Mouse (Mus musculus) midbrain, embryonic 15.5 days (tissue): Measurements from ENCODE around the gene Gm21858. TPM values are rescaled to one million over a fixed set of nuclear protein-coding genes. Genes with fewer than 3 reads are reported as not detected.
"Not testable (repeated sequence)": the region's sequence is repeated elsewhere in the genome, so short reads cannot be mapped to it uniquely, and the experiment has no call there.

Source experiments
- ATAC-seq: fragments of 200-750 bp; cut with Nextera tagmentation; replicated peaks from 2 replicates; pipeline ENCODE4 v1.8.0; 2017; ENCODE audit warnings: moderate TSS enrichment
- H3K27ac ChIP-seq: fragments of 300-500 bp; sonication (generic); 2 replicates; pipeline ENCODE4 v1.5.1; 2015; ENCODE audit warnings: mild to moderate bottlenecking, inconsistent platforms
- H3K27me3 ChIP-seq: fragments of 300-500 bp; sonication (generic); replicated peaks from 2 replicates; pipeline ENCODE4 v1.6.1; 2015; ENCODE audit warnings: inconsistent platforms
- H3K36me3 ChIP-seq: fragments of 300-500 bp; sonication (generic); replicated peaks from 2 replicates; pipeline ENCODE4 v1.6.1; 2015; ENCODE audit warnings: inconsistent platforms
- H3K4me1 ChIP-seq: fragments of 300-500 bp; sonication (generic); 2 replicates; pipeline ENCODE4 v1.6.1; 2015; ENCODE audit warnings: inconsistent platforms
- H3K4me2 ChIP-seq: fragments of 300-500 bp; sonication (generic); 2 replicates; pipeline ENCODE4 v1.6.1; 2015; ENCODE audit warnings: inconsistent platforms, mild to moderate bottlenecking, moderate library complexity
- H3K4me3 ChIP-seq: fragments of 300-500 bp; sonication (generic); 2 replicates; pipeline ENCODE4 v1.5.1; 2015; ENCODE audit warnings: mild to moderate bottlenecking, inconsistent platforms
- H3K9ac ChIP-seq: fragments of 300-500 bp; sonication (generic); 2 replicates; pipeline ENCODE4 v1.6.1; 2015; ENCODE audit warnings: mild to moderate bottlenecking, inconsistent platforms
- H3K9me3 ChIP-seq: fragments of 300-500 bp; sonication (generic); 2 replicates; pipeline ENCODE4 v1.6.1; 2016; ENCODE audit warnings: inconsistent platforms
- WGBS: fragments of 180-500 bp; shearing (Covaris S2); methylation state at CpG from one replicate; pipeline ENCODE4 v1.1.7; 2015; ENCODE audit warnings: mixed read lengths; 5-methylcytosine and 5-hydroxymethylcytosine counted together
- polyA plus RNA-seq: library from polyadenylated mRNA; unstranded; fragments of >200 nt; fragmentation: Nextera tagmentation; extraction: Ambion mirVana; gene quantifications from 2 replicates; pipeline ENCODE4 v1.2.1, GENCODE M21; 2015

Gene Gm21858
- not detected in 2 replicates for polyA plus RNA-seq

DNA sequence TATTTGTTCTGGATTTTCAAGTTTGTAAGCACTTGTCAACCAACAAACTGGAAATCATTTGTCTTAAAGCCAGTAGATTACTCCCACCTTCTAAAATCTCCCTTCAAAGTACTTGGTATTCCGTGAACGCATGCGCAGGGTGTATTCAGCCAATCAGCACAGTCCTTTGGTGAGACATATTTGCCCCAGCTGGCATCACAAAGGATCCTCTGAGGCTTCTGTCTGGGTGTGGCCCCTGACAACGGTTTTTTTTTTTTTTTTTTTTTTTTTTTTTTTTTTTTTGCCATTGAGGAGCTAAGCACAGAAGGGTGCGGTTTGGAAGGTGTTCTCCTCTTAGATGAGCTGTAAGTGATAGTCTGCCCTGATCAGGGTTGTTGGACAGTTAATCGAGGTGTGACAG is at the start of gene Gm21858:
TSS of gene Gm21858 (plus strand) at position 301 of the 400 bp plus-strand sequence.
- WGBS, result no CpG with 5 or more reads among the region's 6 CpGs
- not testable (repeated sequence) for ATAC-seq, H3K4me2 ChIP-seq, H3K27me3 ChIP-seq, H3K9ac ChIP-seq, H3K36me3 ChIP-seq, H3K9me3 ChIP-seq, H3K4me3 ChIP-seq, H3K27ac ChIP-seq, H3K4me1 ChIP-seq
